Mouse (Mus musculus) heart, postnatal 0 days (tissue): Measurements from ENCODE around the gene Ptpn11. TPM values are rescaled to one million over a fixed set of nuclear protein-coding genes. Genes with fewer than 3 reads are reported as not detected.

Experiments
- ATAC-seq: fragments of 200-750 bp; cut with Nextera tagmentation; 2 replicates; pipeline ENCODE4 v1.8.0; 2017; ENCODE audit warnings: low read depth, moderate number of reproducible peaks, moderate library complexity; ENCODE audit not compliant: insufficient read depth
- DNase-seq: peaks from one replicate; pipeline ENCODE4 v3.0.0-alpha.2; 2016; ENCODE audit warnings: low spot score
- H3K27ac ChIP-seq: fragments of 300-500 bp; sonication (generic); 2 replicates; pipeline ENCODE4 v1.5.1; 2014; ENCODE audit warnings: low read depth, mild to moderate bottlenecking
- H3K27me3 ChIP-seq: fragments of 300-500 bp; sonication (generic); 2 replicates; pipeline ENCODE4 v1.6.1; 2014; ENCODE audit warnings: low read length, mixed read lengths; ENCODE audit not compliant: control insufficient read depth, insufficient read depth
- H3K36me3 ChIP-seq: fragments of 300-500 bp; sonication (generic); replicated peaks from 2 replicates; pipeline ENCODE4 v1.6.1; 2014; ENCODE audit warnings: low read length, mixed read lengths; ENCODE audit not compliant: control insufficient read depth, insufficient read depth
- H3K4me1 ChIP-seq: fragments of 300-500 bp; sonication (generic); 2 replicates; pipeline ENCODE4 v1.6.1; 2014; ENCODE audit warnings: antibody characterized with exemption; ENCODE audit not compliant: control insufficient read depth, insufficient read depth
- H3K4me2 ChIP-seq: fragments of 300-500 bp; sonication (generic); 2 replicates; pipeline ENCODE4 v1.6.1; 2014; ENCODE audit warnings: low read depth, mild to moderate bottlenecking, low read length, moderate library complexity
- H3K4me3 ChIP-seq: fragments of 300-500 bp; sonication (generic); 2 replicates; pipeline ENCODE4 v1.5.1; 2014; ENCODE audit warnings: low read depth, low read length
- H3K9ac ChIP-seq: fragments of 300-500 bp; sonication (generic); replicated peaks from 2 replicates; pipeline ENCODE4 v1.6.1; 2014; ENCODE audit warnings: low read depth, low read length, mixed read lengths
- H3K9me3 ChIP-seq: fragments of 300-500 bp; sonication (generic); replicated peaks from 2 replicates; pipeline ENCODE4 v1.6.1; 2016; ENCODE audit warnings: low read length; ENCODE audit not compliant: control insufficient read depth
- CTCF ChIP-seq: IDR thresholded peaks from 2 replicates; pipeline ENCODE4 v1.5.1; 2016; ENCODE audit warnings: antibody characterized with exemption, control low read depth, low read depth
- EP300 ChIP-seq: IDR thresholded peaks from 2 replicates; pipeline ENCODE4 v1.6.1; 2016; ENCODE audit warnings: antibody characterized with exemption, low read depth
- WGBS: fragments of 180-500 bp; shearing (Covaris S2); extraction: QIAGEN DNeasy Blood & Tissue Kit; methylation state at CpG from one replicate; pipeline ENCODE4 v1.1.7; 2014; 5-methylcytosine and 5-hydroxymethylcytosine counted together
- polyA plus RNA-seq: library from polyadenylated mRNA; unstranded; fragments of >200 nt; fragmentation: Nextera tagmentation; extraction: Ambion mirVana; gene quantifications from 2 replicates; pipeline ENCODE4 v1.2.1, GENCODE M21; 2015
- total RNA-seq: library from RNA; depleted of rRNA; stranded (reverse); fragments of >200 nt; gene quantifications from 2 replicates; pipeline ENCODE4 v1.2.3, GENCODE M21; 2014; ENCODE audit warnings: low replicate concordance

The Ptpn11 gene
- total and polyA plus RNA-seq, 2 experiments from 2014 or later: 24.7 to 45.5 TPM

DNA sequence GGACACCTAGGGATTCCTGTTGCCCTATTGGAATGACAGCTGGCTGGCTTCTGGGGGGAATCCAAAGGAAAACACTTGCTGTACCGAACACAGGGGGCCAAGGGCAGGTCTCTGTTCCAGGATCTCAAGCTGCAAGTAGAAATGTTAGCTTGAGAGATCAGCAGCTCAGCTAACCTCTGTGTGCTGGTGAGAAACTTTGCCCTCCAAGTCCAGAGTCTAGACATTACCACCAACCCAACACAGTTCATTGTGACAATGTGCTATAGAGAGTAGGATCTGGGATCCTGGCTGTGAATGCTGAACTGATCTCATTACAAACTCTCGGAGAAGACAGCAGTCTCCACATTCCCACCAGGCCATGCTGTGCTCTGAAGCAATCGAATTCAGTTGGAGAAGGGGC lies 59.4 kb downstream of the Ptpn11 start:
- 88% methylated on average over 3 of the region's 3 CpGs for WGBS
- Histone ChIP-seq H3K4me1 (no peaks in the 10 kb centered on the region), H3K4me2 (no peak overlapping the region), H3K27me3 (no peaks in the 10 kb centered on the region), H3K9ac (no peak overlapping the region), H3K9me3 (no peaks in the 10 kb centered on the region), H3K4me3 (no peak overlapping the region), H3K36me3 (peaks cover 69% of the 10 kb centered on the region), H3K27ac (no peak overlapping the region)
- ATAC-seq (no peak), DNase-seq (no peak)
- TF ChIP-seq EP300 (no peak), CTCF (no peak)

DNA sequence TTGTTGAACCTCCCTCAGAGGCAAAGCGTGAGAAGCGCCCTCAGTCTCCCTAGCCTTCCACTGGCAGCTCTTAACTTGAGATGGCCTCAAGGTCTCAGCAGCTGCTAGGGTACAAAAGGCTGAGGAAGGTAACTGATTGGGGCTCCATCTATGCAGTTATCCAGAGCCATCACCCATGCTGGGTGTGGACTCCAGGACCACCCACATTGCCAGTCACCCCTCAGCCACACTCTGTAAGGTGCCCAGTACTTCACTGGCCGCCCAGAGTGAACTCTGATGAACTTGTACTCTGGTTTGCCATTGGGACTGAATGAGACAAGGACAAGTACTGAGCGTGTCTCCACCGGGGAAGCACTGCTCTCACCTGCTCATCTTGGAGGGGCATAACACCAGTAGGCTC lies 61.9 kb downstream of the Ptpn11 start:
- Histone ChIP-seq H3K36me3 (peaks cover 43% of the 10 kb centered on the region), H3K4me1 (no peaks in the 10 kb centered on the region), H3K9ac (no peak overlapping the region), H3K4me2 (no peak overlapping the region), H3K4me3 (no peak overlapping the region), H3K27ac (no peak overlapping the region), H3K9me3 (no peaks in the 10 kb centered on the region), H3K27me3 (no peaks in the 10 kb centered on the region)
- no peak for ATAC-seq
- no peak for DNase-seq
- WGBS: 89% methylated on average over 5 of the region's 5 CpGs
- no peak for TF ChIP-seq EP300
- no peak for TF ChIP-seq CTCF

DNA sequence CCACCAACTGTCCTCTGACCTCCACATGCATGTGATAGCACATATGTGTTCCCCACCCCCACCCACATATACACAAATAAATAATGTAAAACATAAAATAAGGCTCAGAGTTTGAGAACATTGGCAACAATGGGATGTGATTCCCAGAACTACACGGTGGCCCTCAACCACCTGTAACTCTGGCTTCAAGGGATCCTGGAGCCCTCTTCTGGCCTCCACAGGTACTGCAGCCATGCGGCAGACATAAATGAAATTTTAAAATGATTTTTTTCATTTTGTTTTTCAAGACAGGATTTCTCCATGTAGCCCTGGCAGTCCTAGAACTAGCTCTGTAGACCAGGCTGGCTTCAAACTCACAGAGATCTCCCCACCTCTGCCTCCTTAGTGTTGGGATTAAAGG lies 65.1 kb downstream of the Ptpn11 start:
- H3K27ac ChIP-seq: no peak overlapping the region
- peaks cover 15% of the 10 kb centered on the region for H3K36me3 ChIP-seq
- H3K4me1 ChIP-seq: no peaks in the 10 kb centered on the region
- no peaks in the 10 kb centered on the region for H3K9me3 ChIP-seq
- no peak overlapping the region for H3K4me2 ChIP-seq
- H3K4me3 ChIP-seq: no peak overlapping the region
- H3K9ac ChIP-seq: no peak overlapping the region
- 76% methylated on average over 2 of the region's 2 CpGs for WGBS
- TF ChIP-seq CTCF: peak; percentile 40
- TF ChIP-seq EP300: no peak
- DNase-seq (no peak), ATAC-seq (no peak)
- no peaks in the 10 kb centered on the region for H3K27me3 ChIP-seq

DNA sequence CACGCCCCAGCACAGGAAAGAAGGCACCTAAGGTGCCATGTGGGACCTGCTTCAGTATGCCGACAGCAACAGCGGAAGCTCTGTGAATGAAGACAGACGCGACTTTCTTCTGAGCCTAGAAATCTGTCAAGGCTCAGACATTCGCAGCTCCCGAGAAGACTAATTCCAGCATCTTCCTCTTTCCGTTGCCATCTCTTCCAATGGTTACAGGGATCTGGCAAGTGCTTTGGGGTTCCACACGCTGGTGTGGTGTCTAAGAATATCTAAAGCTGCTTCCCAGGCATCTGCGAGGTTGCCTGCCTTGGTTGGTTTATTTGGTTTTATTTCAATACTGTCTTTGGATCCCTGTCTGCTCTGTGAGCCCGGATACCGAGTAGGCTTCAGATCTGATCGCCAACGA lies 65.6 kb downstream of the Ptpn11 start:
- TF ChIP-seq CTCF: no peak
- TF ChIP-seq EP300: no peak
- H3K9me3 ChIP-seq: no peaks in the 10 kb centered on the region

DNA sequence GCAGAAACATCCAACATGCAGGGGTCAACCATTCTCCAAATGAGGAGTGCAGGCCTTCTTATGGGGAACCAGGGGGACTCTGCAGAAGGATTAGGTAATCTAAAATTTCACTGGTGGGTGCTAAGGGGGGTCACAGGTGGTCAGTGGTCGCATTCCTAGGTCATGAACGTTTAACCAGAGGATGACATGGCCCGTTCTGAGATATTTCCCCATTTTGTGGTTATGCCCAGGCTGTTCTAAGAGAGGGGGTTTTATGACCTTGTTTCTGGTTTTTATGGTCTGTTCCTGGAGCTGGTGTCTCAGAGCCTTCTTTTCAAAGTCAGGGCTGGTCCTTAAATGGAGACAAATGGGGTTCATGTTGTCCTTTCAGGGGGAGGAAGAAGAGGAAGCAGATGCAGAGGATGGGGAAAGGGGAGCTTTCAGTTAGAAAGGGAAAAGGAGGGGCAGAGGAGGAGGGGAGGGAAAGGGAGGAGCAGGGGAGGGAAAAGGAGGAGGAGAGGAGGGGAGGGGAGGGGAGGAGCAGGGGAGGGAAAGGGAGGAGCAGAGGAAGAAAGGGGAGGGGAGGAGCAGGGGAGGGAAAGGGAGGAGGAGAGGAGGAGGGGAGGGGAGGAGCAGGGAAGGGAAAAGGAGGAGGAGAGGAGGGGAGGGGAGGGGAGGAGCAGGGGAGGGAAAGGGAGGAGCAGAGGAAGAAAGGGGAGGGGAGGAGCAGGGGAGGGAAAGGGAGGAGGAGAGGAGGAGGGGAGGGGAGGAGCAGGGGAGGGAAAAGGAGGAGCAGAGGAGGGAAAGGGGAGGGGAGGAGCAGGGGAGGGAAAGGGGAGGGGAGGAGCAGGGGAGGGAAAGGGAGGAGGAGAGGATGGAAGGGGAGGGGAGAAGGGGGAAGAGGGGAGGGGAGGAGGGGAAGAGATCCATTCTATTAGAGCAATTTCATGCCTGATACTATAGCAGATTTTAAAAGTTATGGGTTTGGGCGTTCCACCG lies 66.7 kb downstream of the Ptpn11 start:
- TF ChIP-seq EP300 (no peak), CTCF (no peak)
- H3K36me3 ChIP-seq: peaks cover 7% of the 10 kb centered on the region
- H3K27me3 ChIP-seq: no peaks in the 10 kb centered on the region
- no peak overlapping the region for H3K4me3 ChIP-seq
- no peak for DNase-seq
- WGBS: 82% methylated on average over 5 of the region's 5 CpGs
- H3K27ac ChIP-seq: no peak overlapping the region
- H3K4me1 ChIP-seq: no peaks in the 10 kb centered on the region
- H3K4me2 ChIP-seq: no peak overlapping the region
- H3K9ac ChIP-seq: no peak overlapping the region
- no peak for ATAC-seq
- H3K9me3 ChIP-seq: no peaks in the 10 kb centered on the region

More for the DNA sequence above, 65.6 kb downstream of the Ptpn11 start:
- no peaks in the 10 kb centered on the region for H3K4me1 ChIP-seq
- H3K9ac ChIP-seq: no peak overlapping the region
- H3K4me2 ChIP-seq: no peak overlapping the region
- no peak for DNase-seq
- 87% methylated on average over 14 of the region's 14 CpGs for WGBS
- peaks cover 15% of the 10 kb centered on the region for H3K36me3 ChIP-seq
- H3K27me3 ChIP-seq: no peaks in the 10 kb centered on the region
- H3K4me3 ChIP-seq: no peak overlapping the region
- no peak overlapping the region for H3K27ac ChIP-seq
- no peak for ATAC-seq

DNA sequence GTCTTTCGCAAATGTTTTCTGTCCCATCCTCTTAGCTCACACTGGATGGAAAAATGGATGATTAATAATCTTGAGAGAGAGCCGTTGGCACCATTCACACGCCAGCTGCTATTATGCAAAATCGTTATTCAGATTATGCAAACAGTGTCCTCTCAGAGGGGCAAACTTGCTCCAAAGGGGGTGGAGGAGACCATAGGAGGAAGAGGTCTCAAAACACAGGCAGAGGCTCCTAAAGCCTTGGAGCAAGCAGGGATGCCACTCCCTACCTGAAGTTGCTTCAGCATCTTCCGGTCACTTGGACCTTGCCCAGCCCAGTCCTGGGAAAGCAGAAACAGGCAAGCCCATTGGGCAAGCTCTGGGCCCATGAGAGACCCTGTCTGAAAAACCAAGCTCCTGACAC lies 67.8 kb downstream of the Ptpn11 start:
- no peak for TF ChIP-seq EP300
- TF ChIP-seq CTCF: no peak
- no peak overlapping the region for H3K4me2 ChIP-seq
- no peaks in the 10 kb centered on the region for H3K4me1 ChIP-seq
- H3K9me3 ChIP-seq: no peaks in the 10 kb centered on the region
- no peak for DNase-seq
- ATAC-seq: no peak
- 84% methylated on average over 5 of the region's 5 CpGs for WGBS
- H3K9ac ChIP-seq: no peak overlapping the region
- H3K27me3 ChIP-seq: no peaks in the 10 kb centered on the region
- no peaks in the 10 kb centered on the region for H3K36me3 ChIP-seq
- H3K27ac ChIP-seq: no peak overlapping the region
- no peak overlapping the region for H3K4me3 ChIP-seq
